Mouse (Mus musculus) frontal cortex, postnatal 25 days (tissue): ENCODE data around the gene Tmem178b.

Experiments used
- DNase-seq, 2 experiments: peaks; one replicate each; pipeline ENCODE4 v3.0.0; 2022; ENCODE audit warnings: low spot score in 2 of 2

Gene Tmem178b

DNA sequence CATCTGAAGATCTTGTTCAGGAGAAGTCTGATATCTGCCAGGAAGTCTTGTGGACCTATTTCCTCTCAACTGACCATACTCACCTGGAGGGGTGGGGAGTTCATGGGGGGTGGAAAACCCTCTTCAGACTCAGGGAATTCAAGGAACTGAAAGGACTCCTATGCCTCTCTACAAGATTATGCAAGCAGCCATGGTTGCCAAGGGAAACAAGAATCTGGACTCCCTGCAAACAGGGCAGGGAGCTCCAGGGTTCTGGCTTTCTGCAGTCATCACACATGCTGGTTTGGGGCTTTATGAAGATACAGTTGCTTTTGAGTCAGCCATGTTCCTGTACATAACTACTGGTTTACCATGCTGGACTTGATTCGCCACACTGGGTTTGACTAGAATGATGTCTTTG, 390.6 kb downstream of the Tmem178b start:
- DNase-seq: no peak

DNA sequence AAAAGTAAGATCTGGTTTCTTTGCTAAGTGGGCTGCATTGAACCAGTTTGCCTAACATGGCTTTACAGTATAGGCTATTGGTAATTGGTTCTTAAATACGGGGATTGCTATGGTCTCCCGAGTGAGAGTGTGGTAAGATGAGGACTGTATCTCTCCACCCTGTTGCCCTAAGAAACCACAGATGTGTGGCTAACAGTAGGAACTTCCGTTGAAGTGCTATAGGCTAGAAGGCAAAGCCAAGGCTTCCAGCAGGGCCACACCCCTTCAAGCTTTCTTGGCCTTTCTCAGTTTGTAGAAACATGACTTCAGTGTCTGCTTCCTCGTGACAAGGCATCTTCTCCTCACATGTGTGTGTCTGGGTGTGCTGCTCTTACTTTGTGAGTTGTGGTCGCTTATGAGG, 427.6 kb downstream of the Tmem178b start:
- DNase-seq: no peak

DNA sequence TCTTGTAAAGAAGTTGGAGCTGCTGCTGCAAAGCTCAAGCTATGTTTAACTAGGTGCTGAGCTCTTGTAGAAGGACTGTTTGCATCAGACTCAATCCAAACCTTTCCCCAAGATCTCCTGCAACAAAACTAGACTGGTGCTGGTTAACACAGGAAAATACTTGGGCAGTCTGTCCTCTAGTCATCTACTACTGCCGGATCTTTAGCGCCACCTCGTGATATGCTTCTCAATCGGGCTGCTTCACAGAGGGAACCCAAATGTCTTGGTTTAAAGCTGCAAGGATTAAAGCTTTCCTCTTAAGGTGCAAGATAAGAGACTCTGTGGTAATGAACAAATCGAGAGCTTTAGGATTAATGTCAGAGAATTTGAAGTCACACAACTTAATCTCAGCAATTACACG, 430.3 kb downstream of the Tmem178b start:
- peak; percentile 62 to 73 for DNase-seq
